Mouse (Mus musculus) macrophage (primary cell): ENCODE results near the gene Fignl2. TPM values are rescaled to one million over a fixed set of nuclear protein-coding genes. Genes with fewer than 3 reads are reported as not detected.

ENCODE experiments used
- H3K27ac ChIP-seq: fragments of 350-480 bp; formaldehyde crosslinking; 2 replicates; pipeline ENCODE4 v1.9.0; 2021
- H3K36me3 ChIP-seq: fragments of 350-480 bp; formaldehyde crosslinking; 2 replicates; pipeline ENCODE4 v1.9.0; 2021; ENCODE audit errors: inconsistent target
- H3K4me3 ChIP-seq: fragments of 350-480 bp; formaldehyde crosslinking; 2 replicates; pipeline ENCODE4 v1.9.0; 2021; ENCODE audit errors: inconsistent target
- H3K79me2 ChIP-seq: fragments of 350-480 bp; formaldehyde crosslinking; 2 replicates; pipeline ENCODE4 v1.9.0; 2021; ENCODE audit errors: inconsistent target
- WGBS: methylation state at CpG from one replicate; pipeline ENCODE4 v1.1.7; 2026; ENCODE audit warnings: inconsistent platforms; ENCODE audit not compliant: missing documents; 5-methylcytosine and 5-hydroxymethylcytosine counted together
- polyA plus RNA-seq: library from polyadenylated mRNA; stranded (reverse); fragments of 250-400 nt; gene quantifications from 3 replicates; pipeline ENCODE4 v1.2.4, GENCODE M21; 2018; ENCODE audit warnings: inconsistent platforms

Fignl2 gene
- polyA plus RNA-seq, 1 experiment from 2014 or later: 1.4 TPM

GRCm38 (mm10) chr15:101066920-101067696 lies 11.3 kb downstream of the Fignl2 start:
- Histone ChIP-seq H3K27ac (no peak overlapping the region), H3K79me2 (no peaks in the 10 kb centered on the region), H3K4me3 (no peak overlapping the region), H3K36me3 (no peaks in the 10 kb centered on the region)
- WGBS: 84% methylated on average over 7 of the region's 9 CpGs

DNA sequence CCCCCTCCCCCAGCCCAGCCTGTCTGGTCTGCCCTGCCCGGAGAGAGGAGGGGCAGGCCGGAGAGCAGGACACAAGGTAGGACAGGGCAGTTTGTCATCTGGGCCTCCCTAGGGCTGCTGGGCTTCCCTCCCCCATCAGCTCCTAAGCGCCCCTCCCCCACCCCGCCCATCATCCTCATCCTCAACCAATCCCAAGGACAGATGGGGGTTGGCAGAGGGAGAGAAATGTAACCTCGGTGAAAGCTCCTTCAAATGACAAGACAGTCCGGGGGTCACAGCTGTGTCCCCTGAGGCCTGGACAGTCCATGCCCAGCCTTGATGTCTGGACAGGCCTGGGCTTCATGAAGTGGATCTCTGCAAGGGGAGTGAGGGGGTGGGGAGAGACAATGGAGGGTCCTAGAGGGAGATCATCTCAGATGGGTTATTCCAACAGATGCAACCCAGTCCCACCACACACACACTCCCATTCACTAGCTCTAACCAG lies 12.0 kb downstream of the Fignl2 start:
- no peaks in the 10 kb centered on the region for H3K36me3 ChIP-seq
- H3K27ac ChIP-seq: no peak overlapping the region
- H3K79me2 ChIP-seq: no peaks in the 10 kb centered on the region
- 81% methylated on average over 5 of the region's 6 CpGs for WGBS
- no peak overlapping the region for H3K4me3 ChIP-seq

DNA sequence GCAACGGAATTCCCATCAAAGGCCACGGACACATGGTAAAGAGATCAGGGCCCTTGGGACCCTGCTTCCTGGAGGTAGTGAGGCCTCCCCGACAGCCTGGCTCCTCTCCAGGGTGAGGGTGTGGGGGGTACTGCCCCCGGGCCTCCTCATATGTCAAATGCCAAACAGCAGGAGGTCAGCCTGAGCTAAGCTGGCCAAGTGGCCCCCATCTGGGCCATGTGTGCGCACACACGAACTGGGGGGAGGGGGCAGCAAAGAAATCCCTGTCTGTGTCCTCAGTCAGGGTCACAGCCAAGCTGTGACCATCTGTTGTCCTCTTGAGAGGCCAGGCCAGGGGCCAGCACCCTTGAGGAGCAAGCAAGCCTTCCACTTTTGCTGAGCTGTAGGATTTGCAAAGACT lies 13.3 kb downstream of the Fignl2 start:
- Histone ChIP-seq H3K79me2 (no peaks in the 10 kb centered on the region), H3K4me3 (no peak overlapping the region), H3K27ac (no peak overlapping the region), H3K36me3 (no peaks in the 10 kb centered on the region)
- WGBS: 85% methylated on average over 6 of the region's 6 CpGs

DNA sequence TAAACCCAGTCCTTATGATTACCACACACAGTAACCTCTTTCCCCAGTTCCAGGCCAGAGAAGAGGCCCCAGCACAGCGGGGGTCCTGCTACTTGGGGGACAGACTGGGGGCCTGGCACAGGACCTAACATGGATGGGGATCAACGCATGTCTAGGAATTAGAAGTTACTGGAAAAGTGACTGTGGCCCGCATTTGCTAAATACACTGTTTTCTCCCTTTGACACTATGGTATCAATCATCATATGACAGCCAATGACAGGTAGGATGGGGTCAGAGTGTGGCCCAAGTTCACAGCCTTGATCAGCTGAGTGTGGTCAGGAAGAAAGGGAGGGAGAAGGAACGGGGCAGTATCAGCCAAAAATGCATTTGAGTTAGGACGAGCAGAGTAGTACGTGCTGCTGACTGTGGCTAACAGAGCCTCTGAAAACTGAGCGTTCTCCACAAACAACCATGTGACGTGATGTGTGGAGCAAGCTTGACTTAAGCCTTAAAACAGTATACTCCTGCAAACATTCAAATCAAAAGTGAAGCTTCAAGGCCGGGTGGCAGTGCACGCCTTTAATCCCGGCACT lies 18.0 kb downstream of the Fignl2 start:
- H3K36me3 ChIP-seq: no peaks in the 10 kb centered on the region
- no peaks in the 10 kb centered on the region for H3K79me2 ChIP-seq
- WGBS: 84% methylated on average over 11 of the region's 11 CpGs
- H3K4me3 ChIP-seq: no peak overlapping the region
- H3K27ac ChIP-seq: no peak overlapping the region

DNA sequence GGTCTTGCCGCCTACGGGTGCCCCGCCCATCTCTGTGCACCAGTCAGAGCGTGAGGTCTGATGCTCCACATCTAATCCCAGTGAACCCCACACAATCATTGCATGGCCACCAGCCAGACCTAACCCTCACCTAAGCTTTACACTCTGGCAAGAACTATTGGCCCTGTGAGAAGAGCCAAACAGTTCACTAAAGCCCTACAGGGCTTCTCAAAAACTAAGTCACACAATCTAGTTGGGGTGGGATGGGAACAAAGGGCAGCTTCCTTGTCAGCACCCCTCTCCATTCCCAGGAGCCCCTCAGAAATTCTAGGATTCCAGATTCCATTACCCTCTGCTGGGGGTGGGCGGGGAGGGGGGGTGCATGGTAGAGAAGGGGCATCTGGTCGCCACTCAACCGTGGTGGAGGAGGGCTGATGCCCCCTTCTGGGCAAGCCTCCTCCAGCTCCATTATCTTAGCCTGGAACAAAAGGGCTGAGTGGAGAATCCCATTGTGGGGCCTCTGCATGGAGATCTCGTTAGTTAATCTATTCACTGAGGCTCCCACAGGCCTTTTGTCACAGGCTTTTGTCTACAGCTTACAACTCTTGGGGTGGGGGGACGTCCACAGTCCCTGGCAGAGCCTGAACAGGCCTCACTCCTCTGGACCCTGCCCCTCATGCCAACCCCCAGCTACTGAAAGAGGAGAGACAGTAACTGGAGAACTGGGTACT lies 18.6 kb downstream of the Fignl2 start:
- H3K79me2 ChIP-seq: no peaks in the 10 kb centered on the region
- no peaks in the 10 kb centered on the region for H3K36me3 ChIP-seq

GRCm38 (mm10) chr15:101056225-101056624 lies 22.1 kb downstream of the Fignl2 start:
- 35% methylated on average over 10 of the region's 10 CpGs for WGBS
- Histone ChIP-seq H3K79me2 (no peaks in the 10 kb centered on the region), H3K36me3 (no peaks in the 10 kb centered on the region), H3K4me3 (no peak overlapping the region), H3K27ac (no peak overlapping the region)

More for the DNA sequence above, 18.6 kb downstream of the Fignl2 start:
- 79% methylated on average over 9 of the region's 9 CpGs for WGBS
- no peak overlapping the region for H3K27ac ChIP-seq
- H3K4me3 ChIP-seq: no peak overlapping the region

GRCm38 (mm10) chr15:101054541-101054940 lies 23.8 kb downstream of the Fignl2 start:
- Histone ChIP-seq H3K27ac (no peak overlapping the region), H3K4me3 (no peak overlapping the region), H3K36me3 (no peaks in the 10 kb centered on the region), H3K79me2 (no peaks in the 10 kb centered on the region)
- WGBS: 89% methylated on average over 10 of the region's 10 CpGs

DNA sequence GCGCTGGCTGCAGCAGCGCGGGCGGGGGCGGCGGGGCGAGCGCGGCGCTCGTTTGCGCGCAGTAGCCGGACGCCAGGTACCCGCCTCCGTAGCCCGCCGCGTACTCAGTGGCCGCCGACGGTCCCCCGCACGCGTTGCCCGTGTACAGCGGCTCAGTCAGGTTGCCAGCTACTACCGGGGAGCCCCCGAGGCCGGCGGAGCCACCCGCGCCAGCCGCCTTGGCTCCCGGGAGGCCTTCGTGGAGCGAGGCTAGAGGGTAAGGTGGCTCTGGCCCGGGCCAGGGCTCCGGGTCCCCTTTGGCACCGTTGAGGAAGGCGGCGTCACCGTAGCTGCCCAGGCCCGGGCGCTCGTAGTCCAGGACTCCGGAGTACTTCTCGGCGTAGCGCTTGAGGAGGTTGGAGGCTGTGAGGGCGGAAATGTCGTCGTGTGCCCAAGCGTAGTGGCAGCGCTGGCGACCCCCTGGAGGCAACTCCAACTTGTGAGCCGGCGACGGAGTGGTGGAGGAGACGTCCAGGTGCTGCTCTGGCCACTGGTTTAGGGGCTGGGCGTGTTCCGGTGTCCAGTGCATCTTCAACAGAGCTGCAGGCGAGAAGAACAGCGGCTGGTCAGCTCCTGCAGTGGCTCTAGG lies 24.4 kb downstream of the Fignl2 start:
- WGBS: 17% methylated on average over 64 of the region's 65 CpGs
- no peak overlapping the region for H3K4me3 ChIP-seq

DNA sequence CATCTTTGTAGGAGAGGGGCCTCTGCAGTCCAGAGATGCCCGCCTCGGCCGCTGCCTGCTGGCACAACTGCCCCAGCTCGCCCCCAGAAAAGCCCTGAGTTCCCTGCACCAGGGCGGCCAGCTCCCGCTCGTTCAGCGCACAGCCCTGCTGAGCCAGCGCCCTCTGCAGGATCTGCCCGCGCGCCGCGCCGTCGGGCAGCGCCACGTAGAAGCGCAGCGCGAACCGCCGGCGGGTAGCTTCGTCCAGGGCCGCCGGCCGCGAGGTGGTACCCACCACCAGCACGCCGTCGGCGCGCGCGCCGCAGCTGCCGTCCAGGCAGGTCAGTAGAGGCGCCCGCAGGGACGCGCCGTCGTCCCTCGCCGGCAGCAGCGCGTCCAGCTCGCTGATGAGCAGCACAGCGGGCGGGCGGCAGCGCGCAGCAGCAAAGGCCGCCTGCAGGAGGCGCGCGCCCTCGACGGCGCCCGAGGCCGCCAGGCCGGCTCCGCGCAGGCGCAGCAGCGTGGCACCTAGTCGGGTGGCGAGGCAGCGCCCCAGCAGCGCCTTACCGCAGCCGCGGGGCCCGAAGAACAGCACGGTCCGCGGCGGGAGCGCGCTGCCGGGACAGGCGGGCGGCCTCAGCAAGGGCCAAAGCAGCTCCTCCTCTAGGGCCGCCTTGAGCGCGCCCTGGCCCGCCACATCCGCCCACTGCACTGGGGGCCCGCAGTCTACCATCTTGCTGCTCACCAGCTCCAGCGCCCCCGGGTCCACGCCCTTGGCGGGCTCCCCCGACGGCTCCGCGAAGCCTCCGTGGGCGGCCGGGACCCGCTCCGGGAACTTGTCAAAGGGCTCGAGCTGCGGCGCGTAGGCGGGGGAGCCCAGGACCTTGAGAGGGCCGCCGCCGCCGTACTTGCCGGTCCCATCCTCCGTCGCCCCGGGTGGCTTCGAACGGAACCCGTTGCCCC lies 25.5 kb downstream of the Fignl2 start:
- Histone ChIP-seq H3K79me2 (no peaks in the 10 kb centered on the region), H3K4me3 (no peak overlapping the region), H3K27ac (no peak overlapping the region), H3K36me3 (no peaks in the 10 kb centered on the region)
- WGBS: 32% methylated on average over 108 of the region's 120 CpGs

More for the DNA sequence above, 24.4 kb downstream of the Fignl2 start:
- no peaks in the 10 kb centered on the region for H3K79me2 ChIP-seq
- no peak overlapping the region for H3K27ac ChIP-seq
- H3K36me3 ChIP-seq: no peaks in the 10 kb centered on the region

- H3K79me2 ChIP-seq: no peaks in the 10 kb centered on the region
- no peak overlapping the region for H3K27ac ChIP-seq
- 67% methylated on average over 10 of the region's 10 CpGs for WGBS
- no peaks in the 10 kb centered on the region for H3K36me3 ChIP-seq
- H3K4me3 ChIP-seq: no peak overlapping the region
Observed at GRCm38 (mm10) chr15:101051869-101052268, 26.5 kb downstream of the Fignl2 start.

DNA sequence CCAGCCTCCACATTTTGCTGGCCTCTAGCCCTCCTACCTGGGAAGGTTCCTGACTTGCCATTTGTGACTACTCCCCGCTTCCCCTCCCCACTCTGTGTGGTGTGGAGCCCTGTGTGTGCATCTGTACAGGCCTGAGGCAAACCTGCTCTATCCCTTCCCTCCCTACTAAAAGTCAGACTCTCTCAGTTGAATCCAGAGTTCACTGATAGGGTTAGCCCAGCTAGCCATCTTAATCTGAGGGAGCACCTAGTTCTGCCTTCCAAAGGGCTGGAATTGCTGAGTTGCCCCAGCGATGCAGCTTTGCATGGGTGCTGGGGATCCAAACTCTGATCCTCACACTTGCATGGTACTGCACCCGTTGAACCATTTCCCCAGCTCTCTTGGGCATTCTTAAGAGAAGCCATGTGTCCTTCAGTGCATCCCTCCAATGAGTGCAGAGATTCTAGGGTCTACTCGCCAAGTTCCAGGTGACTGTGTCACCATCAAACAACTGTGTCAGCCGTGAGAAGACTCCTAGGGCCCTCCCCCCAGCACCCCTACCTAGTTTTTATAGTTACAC lies 29.9 kb downstream of the Fignl2 start:
- no peaks in the 10 kb centered on the region for H3K79me2 ChIP-seq
- no peak overlapping the region for H3K27ac ChIP-seq
- no peaks in the 10 kb centered on the region for H3K36me3 ChIP-seq
- no peak overlapping the region for H3K4me3 ChIP-seq
- 79% methylated on average over 5 of the region's 5 CpGs for whole genome bisulfite sequencing

DNA sequence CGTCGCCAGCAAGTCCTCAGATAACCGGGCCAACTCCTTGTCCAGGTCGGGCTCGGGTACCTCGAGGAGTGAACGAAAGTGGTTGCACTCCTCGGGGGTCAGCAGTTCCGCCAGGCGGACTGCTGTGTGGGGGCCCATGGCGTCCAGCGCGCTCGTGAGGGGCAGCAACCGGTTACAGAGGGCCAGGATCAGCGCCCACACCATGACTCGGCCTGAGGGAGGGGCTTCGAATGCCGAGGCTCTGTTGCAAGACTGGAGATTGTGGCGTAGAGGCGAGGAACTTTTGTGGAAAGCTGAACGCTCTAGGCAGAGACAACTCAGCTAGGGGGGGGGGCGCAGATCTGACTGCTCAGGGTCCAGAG lies 31.2 kb downstream of the Fignl2 start, which contains the start of gene Gm47841:
TSS of gene Gm47841 (minus strand) at position 204 of the 362 bp plus-strand sequence.
- Histone ChIP-seq H3K27ac (no peak within 1 kb of the TSS), H3K79me2 (no peaks in the 10 kb centered on the region), H3K4me3 (no peak within 1 kb of the TSS), H3K36me3 (no peaks in the 10 kb centered on the region)
- WGBS: 7% methylated on average over 23 of the region's 23 CpGs

- Histone ChIP-seq H3K27ac (no peak overlapping the region), H3K4me3 (no peak overlapping the region), H3K79me2 (no peaks in the 10 kb centered on the region), H3K36me3 (no peaks in the 10 kb centered on the region)
- 1% methylated on average over 63 of the region's 77 CpGs for WGBS
Observed at GRCm38 (mm10) chr15:101046527-101047193, 31.7 kb downstream of the Fignl2 start.
